Mouse (Mus musculus): ENCODE data around the gene Cfap99. TPM values are rescaled to one million over a fixed set of nuclear protein-coding genes. Genes with fewer than 3 reads are reported as not detected.
A peak's percentile ranks its signal among the peaks of the same experiment; 100 is the strongest.

Gene Cfap99
- polyA plus RNA-seq, 1 experiment, result not detected

- H3K9ac ChIP-seq (ENCODE audit: low read depth, poor library complexity, severe bottlenecking), result no peak overlapping the region
- no peaks in the 10 kb centered on the region for H3K36me3 ChIP-seq (ENCODE audit: control insufficient read depth, insufficient read depth, low read length, poor library complexity, severe bottlenecking)
- no peaks in the 10 kb centered on the region for H3K4me1 ChIP-seq (ENCODE audit: control insufficient read depth, insufficient read depth, low read length)
- H3K27me3 ChIP-seq (ENCODE audit: control insufficient read depth, insufficient read depth, low read length, poor library complexity, severe bottlenecking), result no peaks in the 10 kb centered on the region
- H3K27ac ChIP-seq (ENCODE audit: insufficient read depth, low read length), result no peak overlapping the region
- no peaks in the 10 kb centered on the region for H3K9me3 ChIP-seq (replicated peaks; ENCODE audit: control insufficient read depth, insufficient read depth, low read length, poor library complexity, severe bottlenecking)
- TF ChIP-seq EP300 (IDR thresholded peaks at IDR 0.05; ENCODE audit: insufficient read depth, low read depth, low read length) (no peak), CTCF (IDR thresholded peaks at IDR 0.05; ENCODE audit: low read depth, low read length) (no peak)
- H3K4me3 ChIP-seq (ENCODE audit: low read depth, low read length), result no peak overlapping the region
Observed at GRCm38 (mm10) chr5:34266065-34266464, 22.3 kb upstream of the Cfap99 start.

GRCm38 (mm10) chr5:34269197-34269920, 19.0 kb upstream of the Cfap99 start:
- H3K36me3 ChIP-seq (ENCODE audit: control insufficient read depth, insufficient read depth, low read length, poor library complexity, severe bottlenecking), result no peaks in the 10 kb centered on the region
- no peak overlapping the region for H3K9ac ChIP-seq (ENCODE audit: low read depth, poor library complexity, severe bottlenecking)
- H3K4me3 ChIP-seq (ENCODE audit: low read depth, low read length), result no peak overlapping the region
- no peaks in the 10 kb centered on the region for H3K9me3 ChIP-seq (replicated peaks; ENCODE audit: control insufficient read depth, insufficient read depth, low read length, poor library complexity, severe bottlenecking)
- no peaks in the 10 kb centered on the region for H3K4me1 ChIP-seq (ENCODE audit: control insufficient read depth, insufficient read depth, low read length)
- H3K27ac ChIP-seq (ENCODE audit: insufficient read depth, low read length), result no peak overlapping the region
- no peaks in the 10 kb centered on the region for H3K27me3 ChIP-seq (ENCODE audit: control insufficient read depth, insufficient read depth, low read length, poor library complexity, severe bottlenecking)
- no peak for TF ChIP-seq CTCF (IDR thresholded peaks at IDR 0.05; ENCODE audit: low read depth, low read length)
- TF ChIP-seq POLR2A (IDR thresholded peaks at IDR 0.05; ENCODE audit: insufficient read depth, low read length), result no peak
- no peak for TF ChIP-seq EP300 (IDR thresholded peaks at IDR 0.05; ENCODE audit: insufficient read depth, low read depth, low read length)

- Histone ChIP-seq H3K27me3 (ENCODE audit: control insufficient read depth, insufficient read depth, low read length, poor library complexity, severe bottlenecking) (no peaks in the 10 kb centered on the region), H3K27ac (ENCODE audit: insufficient read depth, low read length) (no peak overlapping the region), H3K9ac (ENCODE audit: low read depth, poor library complexity, severe bottlenecking) (no peak overlapping the region), H3K9me3 (replicated peaks; ENCODE audit: control insufficient read depth, insufficient read depth, low read length, poor library complexity, severe bottlenecking) (no peaks in the 10 kb centered on the region), H3K4me3 (ENCODE audit: low read depth, low read length) (no peak overlapping the region), H3K36me3 (ENCODE audit: control insufficient read depth, insufficient read depth, low read length, poor library complexity, severe bottlenecking) (no peaks in the 10 kb centered on the region), H3K4me1 (ENCODE audit: control insufficient read depth, insufficient read depth, low read length) (no peaks in the 10 kb centered on the region)
- TF ChIP-seq CTCF (IDR thresholded peaks at IDR 0.05; ENCODE audit: low read depth, low read length) (no peak), EP300 (IDR thresholded peaks at IDR 0.05; ENCODE audit: insufficient read depth, low read depth, low read length) (no peak), POLR2A (IDR thresholded peaks at IDR 0.05; ENCODE audit: insufficient read depth, low read length) (no peak)
Observed at GRCm38 (mm10) chr5:34269921-34270465, 18.4 kb upstream of the Cfap99 start.

GRCm38 (mm10) chr5:34271743-34272142, 16.7 kb upstream of the Cfap99 start:
- Histone ChIP-seq H3K36me3 (ENCODE audit: control insufficient read depth, insufficient read depth, low read length, poor library complexity, severe bottlenecking) (no peaks in the 10 kb centered on the region), H3K9ac (ENCODE audit: low read depth, poor library complexity, severe bottlenecking) (no peak overlapping the region), H3K4me3 (ENCODE audit: low read depth, low read length) (no peak overlapping the region), H3K27me3 (ENCODE audit: control insufficient read depth, insufficient read depth, low read length, poor library complexity, severe bottlenecking) (no peaks in the 10 kb centered on the region), H3K4me1 (ENCODE audit: control insufficient read depth, insufficient read depth, low read length) (no peaks in the 10 kb centered on the region), H3K27ac (ENCODE audit: insufficient read depth, low read length) (no peak overlapping the region), H3K9me3 (replicated peaks; ENCODE audit: control insufficient read depth, insufficient read depth, low read length, poor library complexity, severe bottlenecking) (no peaks in the 10 kb centered on the region)
- peak; percentile 91 for TF ChIP-seq CTCF (IDR thresholded peaks at IDR 0.05; ENCODE audit: low read depth, low read length)
- no peak for TF ChIP-seq EP300 (IDR thresholded peaks at IDR 0.05; ENCODE audit: insufficient read depth, low read depth, low read length)

- no peak for TF ChIP-seq POLR2A (IDR thresholded peaks at IDR 0.05; ENCODE audit: insufficient read depth, low read length)
- TF ChIP-seq CTCF (IDR thresholded peaks at IDR 0.05; ENCODE audit: low read depth, low read length), result no peak
- TF ChIP-seq EP300 (IDR thresholded peaks at IDR 0.05; ENCODE audit: insufficient read depth, low read depth, low read length), result no peak
- Histone ChIP-seq H3K27ac (ENCODE audit: insufficient read depth, low read length) (no peak overlapping the region), H3K4me1 (ENCODE audit: control insufficient read depth, insufficient read depth, low read length) (no peaks in the 10 kb centered on the region), H3K4me3 (ENCODE audit: low read depth, low read length) (no peak overlapping the region), H3K9me3 (replicated peaks; ENCODE audit: control insufficient read depth, insufficient read depth, low read length, poor library complexity, severe bottlenecking) (no peaks in the 10 kb centered on the region), H3K9ac (ENCODE audit: low read depth, poor library complexity, severe bottlenecking) (no peak overlapping the region), H3K27me3 (ENCODE audit: control insufficient read depth, insufficient read depth, low read length, poor library complexity, severe bottlenecking) (no peaks in the 10 kb centered on the region), H3K36me3 (ENCODE audit: control insufficient read depth, insufficient read depth, low read length, poor library complexity, severe bottlenecking) (no peaks in the 10 kb centered on the region)
Observed at GRCm38 (mm10) chr5:34273251-34273681, 15.1 kb upstream of the Cfap99 start.

GRCm38 (mm10) chr5:34274268-34274667, 14.1 kb upstream of the Cfap99 start:
- H3K36me3 ChIP-seq (ENCODE audit: control insufficient read depth, insufficient read depth, low read length, poor library complexity, severe bottlenecking), result no peaks in the 10 kb centered on the region
- H3K4me3 ChIP-seq (ENCODE audit: low read depth, low read length), result no peak overlapping the region
- no peaks in the 10 kb centered on the region for H3K4me1 ChIP-seq (ENCODE audit: control insufficient read depth, insufficient read depth, low read length)
- no peaks in the 10 kb centered on the region for H3K9me3 ChIP-seq (replicated peaks; ENCODE audit: control insufficient read depth, insufficient read depth, low read length, poor library complexity, severe bottlenecking)
- no peak overlapping the region for H3K27ac ChIP-seq (ENCODE audit: insufficient read depth, low read length)
- TF ChIP-seq POLR2A (IDR thresholded peaks at IDR 0.05; ENCODE audit: insufficient read depth, low read length), result no peak
- no peak for TF ChIP-seq CTCF (IDR thresholded peaks at IDR 0.05; ENCODE audit: low read depth, low read length)
- no peak for TF ChIP-seq EP300 (IDR thresholded peaks at IDR 0.05; ENCODE audit: insufficient read depth, low read depth, low read length)
- no peaks in the 10 kb centered on the region for H3K27me3 ChIP-seq (ENCODE audit: control insufficient read depth, insufficient read depth, low read length, poor library complexity, severe bottlenecking)
- no peak overlapping the region for H3K9ac ChIP-seq (ENCODE audit: low read depth, poor library complexity, severe bottlenecking)
